13 mouse cellular contexts compared by ENCODE assay signal in genomic region chr6:54333652-54334396, GRCm38 (mm10). TPM values are rescaled to one million over a fixed set of nuclear protein-coding genes. Genes with fewer than 3 reads are reported as not detected.
DNase-seq lines count a peak whose midpoint lies in the region; ATAC-seq lines count a peak whose summit lies in the region.
"Had no signal": no experiment of that assay in that cellular context is flagged by ENCODE, and none has a peak within 500 bp of the region (broad histone marks: within the 10 kb centered on the region; RNA-seq: fewer than 3 reads in every experiment).

No protein-coding gene starts in this region.

- no peak overlapping the region for H3K4me3 ChIP-seq in neural tube, embryonic 11.5 days (ENCODE audit: low read depth, low read length)
- H3K4me3 ChIP-seq in kidney, embryonic 15.5 days (replicated peaks), result no peak overlapping the region
- H3K4me3 ChIP-seq: forebrain, embryonic 12.5 days; midbrain, embryonic 15.5 days had no signal

- no peaks in the 10 kb centered on the region for H3K36me3 ChIP-seq in neural tube, embryonic 11.5 days (ENCODE audit: control insufficient read depth, insufficient read depth, low read length)
- H3K36me3 ChIP-seq in kidney, embryonic 15.5 days, result no peaks in the 10 kb centered on the region
- H3K36me3 ChIP-seq: forebrain, embryonic 12.5 days; midbrain, embryonic 15.5 days had no signal

- H3K9ac ChIP-seq in neural tube, embryonic 11.5 days (ENCODE audit: low read length), result no peak overlapping the region
- H3K9ac ChIP-seq in kidney, embryonic 15.5 days, result no peak overlapping the region
- H3K9ac ChIP-seq: forebrain, embryonic 12.5 days; midbrain, embryonic 15.5 days had no signal

- H3K27me3 ChIP-seq in neural tube, embryonic 11.5 days (ENCODE audit: control insufficient read depth, insufficient read depth, low read length), result 0 out of 2 replicates have a peak, but pooled peaks cover 3% of the 10 kb centered on the region
- peaks cover 8% of the 10 kb centered on the region; the same call in 1 of the 2 replicates for H3K27me3 ChIP-seq in kidney, embryonic 15.5 days

- 0 out of 2 replicates have a peak, but pooled peaks cover 4% of the 10 kb centered on the region for H3K4me1 ChIP-seq in neural tube, embryonic 11.5 days (ENCODE audit: control insufficient read depth, insufficient read depth, low read length)
- peaks cover 41% of the 10 kb centered on the region for H3K4me1 ChIP-seq in kidney, embryonic 15.5 days

- H3K4me2 ChIP-seq in neural tube, embryonic 11.5 days (ENCODE audit: low read depth), result no peak overlapping the region
- H3K4me2 ChIP-seq in kidney, embryonic 15.5 days, result no peak overlapping the region
- H3K4me2 ChIP-seq: forebrain, embryonic 12.5 days; midbrain, embryonic 15.5 days had no signal

- no peak for DNase-seq in neural tube, embryonic 11.5 days (ENCODE audit: low spot score)
- DNase-seq in neural tube, embryonic 10.5 days (ENCODE audit: extremely low spot score, low spot score), result no peak
- peak; percentile 76 to 79 for DNase-seq in cerebellum, postnatal 10 days
- DNase-seq in telencephalon, adult 2 months (ENCODE audit: low read depth, low spot score), result peak; percentile 6
- no peak for DNase-seq in adrenal gland, adult 8-10 months
- no peak for DNase-seq in urinary bladder, postnatal 36 days (ENCODE audit: low spot score in 2 of 2)
- DNase-seq: heart, adult 18-20 months; layer of hippocampus, adult 9-11 months; liver; lung, postnatal 10 days had no signal

- 0 out of 2 replicates have a peak overlapping the region, but pooled peaks have one; percentile 23 for H3K27ac ChIP-seq in neural tube, embryonic 11.5 days (ENCODE audit: low read depth, low read length)
- peak overlapping the region; percentile 45 for H3K27ac ChIP-seq in kidney, embryonic 15.5 days
- H3K27ac ChIP-seq: forebrain, embryonic 12.5 days; midbrain, embryonic 15.5 days had no signal

- no peaks in the 10 kb centered on the region for H3K9me3 ChIP-seq in neural tube, embryonic 11.5 days (ENCODE audit: control insufficient read depth, low read length)
- H3K9me3 ChIP-seq in kidney, embryonic 15.5 days (replicated peaks), result no peaks in the 10 kb centered on the region
- H3K9me3 ChIP-seq: forebrain, embryonic 12.5 days; midbrain, embryonic 15.5 days had no signal

- ATAC-seq in neural tube, embryonic 11.5 days (ENCODE audit: insufficient read depth, low FRiP score, low TSS enrichment), result no peak
- peak; percentile 53; the same call in 1 of the 2 replicates for ATAC-seq in kidney, embryonic 15.5 days (replicated peaks; ENCODE audit: low FRiP score)
- ATAC-seq: midbrain, embryonic 15.5 days had no signal

- 33% methylated on average over 9 of the region's 9 CpGs for WGBS in neural tube, embryonic 11.5 days
- WGBS in kidney, embryonic 15.5 days, result 31% methylated on average over 9 of the region's 9 CpGs

RNA-seq across cellular contexts. Expression of gene Prr15, which starts 8.2 kb away (rescaled TPM):
- polyA plus RNA-seq in neural tube, embryonic 11.5 days (2014; fragmentation: Nextera tagmentation; extraction: Ambion mirVana), result 0.78 and 0.88 TPM in 2 replicates
- polyA plus RNA-seq in kidney, embryonic 15.5 days (2015; fragmentation: Nextera tagmentation; extraction: Ambion mirVana), result 7.3 TPM in 2 replicates
- total RNA-seq in adrenal gland, adult 8-10 months (2022), result 10 to 100 TPM in 2 of 4 experiments, 1 to 10 TPM in 2; 2.8 to 16.1 (median 9.2) TPM

Comparison
In these comparisons a context has a peak if more than half of its experiments do, and no peak if none do; other contexts are left out.
1. DNase-seq: peak in cerebellum, postnatal 10 days (2 of 2) and telencephalon, adult 2 months (single experiment); none in neural tube, embryonic 11.5 days (single experiment), neural tube, embryonic 10.5 days (single experiment), adrenal gland, adult 8-10 months (single experiment) and urinary bladder, postnatal 36 days (0 of 2).